Mouse (Mus musculus): ENCODE measurements around the gene Fgfr2.

Fgfr2 gene

GRCm38 (mm10) chr7:132343900-132344299 is 779.2 kb downstream of the Fgfr2 start:
- DNase-seq (ENCODE audit: low read depth, low spot score): no peak

- DNase-seq (ENCODE audit: low read depth, low spot score): no peak
These were observed 780.0 kb downstream of the Fgfr2 start for GRCm38 (mm10) chr7:132343146-132343545.

- DNase-seq (ENCODE audit: low read depth, low spot score): no peak
These were observed 783.9 kb downstream of the Fgfr2 start for GRCm38 (mm10) chr7:132339041-132339839.

GRCm38 (mm10) chr7:132338350-132338749 is 784.8 kb downstream of the Fgfr2 start:
- no peak for DNase-seq (ENCODE audit: low read depth, low spot score)

GRCm38 (mm10) chr7:132337268-132337917 is 785.8 kb downstream of the Fgfr2 start:
- DNase-seq (ENCODE audit: low read depth, low spot score): no peak

GRCm38 (mm10) chr7:132336781-132337180 is 786.4 kb downstream of the Fgfr2 start:
- no peak for DNase-seq (ENCODE audit: low read depth, low spot score)

GRCm38 (mm10) chr7:132335367-132335766 is 787.8 kb downstream of the Fgfr2 start:
- no peak for DNase-seq (ENCODE audit: low read depth, low spot score)

GRCm38 (mm10) chr7:132333078-132333477 is 790.1 kb downstream of the Fgfr2 start:
- DNase-seq (ENCODE audit: low read depth, low spot score): no peak

- no peak for DNase-seq (ENCODE audit: low read depth, low spot score)
These were observed 791.0 kb downstream of the Fgfr2 start for GRCm38 (mm10) chr7:132332176-132332575.

- no peak for DNase-seq (ENCODE audit: low read depth, low spot score)
These were observed 793.0 kb downstream of the Fgfr2 start for GRCm38 (mm10) chr7:132330179-132330578.

- no peak for DNase-seq (ENCODE audit: low read depth, low spot score)
These were observed 794.5 kb downstream of the Fgfr2 start for GRCm38 (mm10) chr7:132328648-132329047.

- no peak for DNase-seq (ENCODE audit: low read depth, low spot score)
These were observed 797.4 kb downstream of the Fgfr2 start for GRCm38 (mm10) chr7:132325549-132326331.

GRCm38 (mm10) chr7:132323430-132323829 is 799.7 kb downstream of the Fgfr2 start:
- no peak for DNase-seq (ENCODE audit: low read depth, low spot score)

- DNase-seq (ENCODE audit: low read depth, low spot score): no peak
These were observed 801.7 kb downstream of the Fgfr2 start for GRCm38 (mm10) chr7:132321392-132321958.

- DNase-seq (ENCODE audit: low read depth, low spot score): peak; percentile 18
These were observed 806.1 kb downstream of the Fgfr2 start, which contains the start of gene Chst15 for GRCm38 (mm10) chr7:132317036-132317541. Gene Chst15 (minus strand): TSS chr7:132317228.

GRCm38 (mm10) chr7:132316101-132317035 is 806.8 kb downstream of the Fgfr2 start:
- DNase-seq (ENCODE audit: low read depth, low spot score): no peak

GRCm38 (mm10) chr7:132315149-132316091 is 807.7 kb downstream of the Fgfr2 start:
- DNase-seq (ENCODE audit: low read depth, low spot score): peak; percentile 50

- DNase-seq (ENCODE audit: low read depth, low spot score): no peak
These were observed 810.8 kb downstream of the Fgfr2 start for GRCm38 (mm10) chr7:132312396-132312795.

GRCm38 (mm10) chr7:132308537-132309191 is 814.5 kb downstream of the Fgfr2 start:
- no peak for DNase-seq (ENCODE audit: low read depth, low spot score)
